Mouse (Mus musculus) megakaryocyte, embryonic 14.5 days (primary cell): ENCODE data around the gene Pkd1l2.

Experiments used
- FLI1 ChIP-seq: IDR thresholded peaks from 2 replicates; pipeline ENCODE4 v1.6.1; 2012; ENCODE audit warnings: low read length, inconsistent platforms, mixed read lengths
- GATA1 ChIP-seq: IDR thresholded peaks from 3 replicates; pipeline ENCODE4 v1.6.1; 2012; ENCODE audit warnings: mixed read lengths, low read length, inconsistent platforms, borderline replicate concordance

GRCm38 (mm10) chr8:116951778-116952177, 130.5 kb downstream of the Pkd1l2 start:
- no peak for TF ChIP-seq GATA1
- TF ChIP-seq FLI1, result no peak
